Mouse (Mus musculus) embryonic fibroblast, embryonic 13.5 days (primary cell): Measurements from ENCODE around the gene Ankrd13b.

Experiments used
- CTCF ChIP-seq: IDR thresholded peaks from 2 replicates; pipeline ENCODE4 v1.5.1; 2011; ENCODE audit warnings: mild to moderate bottlenecking, control low read depth, low read length, moderate library complexity, borderline replicate concordance; ENCODE audit not compliant: insufficient read depth
- POLR2A ChIP-seq: IDR thresholded peaks from 2 replicates; pipeline ENCODE4 v1.6.1; 2011; ENCODE audit warnings: low read depth, mild to moderate bottlenecking, control low read depth, low read length, moderate library complexity

GRCm38 (mm10) chr11:77476895-77477294, 12.6 kb downstream of the Ankrd13b start:
- TF ChIP-seq CTCF (no peak), POLR2A (no peak)
